Mouse (Mus musculus) heart, postnatal 36 days (tissue): Measurements from ENCODE around the gene Plpp6. TPM values are rescaled to one million over a fixed set of nuclear protein-coding genes. Genes with fewer than 3 reads are reported as not detected.
A peak's percentile ranks its signal among the peaks of the same experiment; 100 is the strongest.

ENCODE experiments used
- DNase-seq, 2 experiments: peaks; one replicate each; pipeline ENCODE4 v3.0.0; 2021 to 2022
- intact Hi-C: fragments of 180-260 bp; cut with DNase I; formaldehyde crosslinking; loops from one replicate; pipeline ENCODE4 v1.15.1; 2025
- total RNA-seq, 2 experiments: library from RNA; stranded (reverse); gene quantifications; 2 replicates each; pipeline ENCODE4 v1.2.3; 2021

Plpp6 gene
- total RNA-seq = 1 to 10 TPM; 6.2 to 7.2 TPM

GRCm38 (mm10) chr19:28963842-28964551, at the start of gene Plpp6:
Gene Plpp6 (plus strand): TSS chr19:28963953.
- intact Hi-C loops = loop anchor here (2.0 kb wide), 2 partner anchors 27 to 187 kb away; partner anchors contain the start of gene Cdc37l1
- peak; percentile 82 to 86 for DNase-seq

- no peak for DNase-seq
- intact Hi-C loops = no loop called here
Observed at GRCm38 (mm10) chr19:28914598-28914997, 49.2 kb upstream of the Plpp6 start.

DNA sequence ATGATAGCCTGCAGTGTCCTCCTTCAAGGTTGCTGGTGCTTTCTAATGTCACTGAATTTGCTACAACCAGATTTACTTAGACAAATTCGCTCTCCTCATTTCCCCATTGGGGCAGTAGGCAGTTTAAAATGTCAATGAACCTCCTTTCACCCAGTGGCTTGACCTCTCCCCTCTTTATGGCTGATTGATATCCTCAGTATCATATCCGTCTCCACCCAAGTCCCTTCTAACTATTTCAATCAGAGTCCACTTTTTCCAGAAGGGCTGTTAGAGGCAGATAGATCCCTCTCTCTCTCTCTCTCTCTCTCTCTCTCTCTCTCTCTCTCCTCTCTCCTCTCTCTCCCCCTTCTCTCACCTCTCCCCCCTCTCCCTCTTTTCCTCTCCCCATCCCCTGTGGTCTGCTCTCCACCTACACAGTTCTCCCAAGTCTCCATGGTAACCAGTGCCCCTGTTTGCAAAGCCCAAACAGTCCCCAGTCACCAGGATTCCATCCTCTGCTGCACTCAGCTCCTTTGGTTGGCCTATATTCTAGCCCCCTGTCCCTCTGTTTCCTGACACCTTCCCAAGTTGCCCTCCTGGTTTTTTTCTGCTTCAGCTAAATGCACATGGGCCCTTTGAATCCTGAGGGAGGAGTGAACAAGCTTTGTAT, 48.0 kb upstream of the Plpp6 start:
- intact Hi-C loops = no loop called here
- no peak for DNase-seq

DNA sequence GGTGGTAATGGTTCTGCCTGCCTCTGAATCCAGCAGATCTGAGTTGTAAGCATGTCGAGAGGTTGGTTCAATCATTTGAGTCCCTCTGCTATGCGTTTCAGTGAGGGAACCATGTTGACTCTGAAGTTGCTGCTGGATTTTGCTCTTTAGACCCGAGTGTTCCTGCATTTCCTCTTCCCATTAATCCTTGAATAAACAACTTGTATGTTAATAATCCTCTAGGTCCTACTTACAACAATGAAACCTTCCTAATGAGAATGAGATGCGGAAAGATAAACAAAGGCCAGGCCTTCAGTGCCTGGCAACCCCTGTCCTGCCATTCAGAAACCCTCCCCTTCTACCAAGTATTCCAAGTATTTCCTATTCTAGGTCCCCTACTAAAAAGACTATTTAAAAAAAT, 47.3 kb upstream of the Plpp6 start:
- DNase-seq = no peak
- intact Hi-C loops = no loop called here

GRCm38 (mm10) chr19:28917839-28918238, 45.9 kb upstream of the Plpp6 start:
- no peak for DNase-seq
- intact Hi-C loops = no loop called here

DNA sequence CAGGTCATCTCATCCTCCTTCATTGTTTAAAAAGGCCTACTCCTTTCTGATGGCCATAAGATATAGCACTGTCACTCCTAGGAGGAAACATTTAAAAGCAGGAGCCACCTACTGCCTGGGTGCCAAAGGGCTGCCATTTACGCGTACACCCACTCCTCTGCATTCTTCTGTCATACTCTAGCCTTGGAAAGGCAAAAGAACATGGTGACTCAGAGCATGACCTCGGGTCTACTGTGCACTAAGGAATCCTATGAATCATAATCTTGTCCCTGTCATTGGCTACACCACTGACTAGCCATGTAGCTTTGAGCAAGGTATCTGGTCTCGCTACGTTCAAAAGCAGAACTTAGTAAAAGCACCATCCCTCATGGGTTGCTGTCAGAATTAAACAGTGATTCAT, 37.4 kb upstream of the Plpp6 start:
- intact Hi-C loops = no loop called here
- DNase-seq = no peak

DNA sequence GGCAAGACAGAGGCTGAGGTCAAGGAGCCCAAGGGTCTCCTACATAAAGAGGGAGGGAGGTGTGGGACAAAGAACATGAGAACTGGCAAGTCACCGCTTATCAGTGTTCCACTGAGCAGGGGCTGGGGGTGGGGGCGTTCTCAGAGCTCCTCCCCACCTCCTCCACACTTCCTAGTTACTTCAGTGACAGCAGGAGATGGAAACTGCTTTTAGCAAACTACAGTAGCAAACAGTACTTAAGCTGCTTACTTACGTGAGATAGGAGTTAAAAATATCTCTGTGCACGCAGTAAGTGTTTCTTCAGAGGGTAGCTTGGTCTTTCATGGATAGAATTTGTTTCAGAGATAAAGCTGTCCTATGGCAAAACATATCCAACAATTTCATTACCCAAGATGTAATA, 36.4 kb upstream of the Plpp6 start:
- no peak for DNase-seq
- intact Hi-C loops = no loop called here

DNA sequence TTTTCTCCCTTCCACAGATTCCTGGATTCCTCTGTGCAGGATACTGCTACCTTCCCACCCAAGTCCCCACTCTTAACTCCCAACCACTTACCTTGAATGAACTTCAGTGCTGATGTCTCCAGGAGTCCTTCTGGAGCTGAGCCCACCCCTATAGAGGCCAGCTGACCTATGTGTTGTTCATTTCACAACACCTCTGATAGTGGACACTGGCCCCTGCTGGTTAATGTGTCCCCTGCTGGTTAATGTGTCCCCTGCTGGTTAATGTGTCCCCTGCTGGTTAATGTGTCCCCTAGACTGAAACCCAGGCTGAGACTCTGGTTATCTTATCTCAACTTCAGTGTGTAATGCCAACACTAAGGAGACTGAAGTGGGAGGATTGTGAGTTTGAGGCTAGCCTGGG, 34.7 kb upstream of the Plpp6 start:
- DNase-seq = no peak
- intact Hi-C loops = no loop called here

DNA sequence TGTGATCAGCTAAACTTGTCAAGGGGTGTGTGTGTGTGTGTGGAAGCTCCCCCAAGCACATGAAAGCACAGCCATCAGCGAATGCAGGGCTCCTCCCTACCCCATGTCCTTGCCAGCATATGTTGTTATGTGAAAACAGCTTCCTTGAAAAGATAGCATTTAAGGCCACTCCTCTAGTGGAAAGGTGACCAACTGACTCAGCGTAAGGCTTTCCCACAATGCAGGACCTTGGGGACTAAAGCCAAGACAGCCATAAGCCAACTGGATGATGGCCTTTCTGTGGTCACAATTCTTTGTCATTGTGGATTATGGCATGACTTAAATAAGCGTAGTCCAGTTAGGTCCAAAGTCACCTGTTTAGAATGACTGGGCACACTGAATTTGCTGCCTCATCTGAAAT, 28.9 kb upstream of the Plpp6 start:
- no peak for DNase-seq
- intact Hi-C loops = no loop called here

DNA sequence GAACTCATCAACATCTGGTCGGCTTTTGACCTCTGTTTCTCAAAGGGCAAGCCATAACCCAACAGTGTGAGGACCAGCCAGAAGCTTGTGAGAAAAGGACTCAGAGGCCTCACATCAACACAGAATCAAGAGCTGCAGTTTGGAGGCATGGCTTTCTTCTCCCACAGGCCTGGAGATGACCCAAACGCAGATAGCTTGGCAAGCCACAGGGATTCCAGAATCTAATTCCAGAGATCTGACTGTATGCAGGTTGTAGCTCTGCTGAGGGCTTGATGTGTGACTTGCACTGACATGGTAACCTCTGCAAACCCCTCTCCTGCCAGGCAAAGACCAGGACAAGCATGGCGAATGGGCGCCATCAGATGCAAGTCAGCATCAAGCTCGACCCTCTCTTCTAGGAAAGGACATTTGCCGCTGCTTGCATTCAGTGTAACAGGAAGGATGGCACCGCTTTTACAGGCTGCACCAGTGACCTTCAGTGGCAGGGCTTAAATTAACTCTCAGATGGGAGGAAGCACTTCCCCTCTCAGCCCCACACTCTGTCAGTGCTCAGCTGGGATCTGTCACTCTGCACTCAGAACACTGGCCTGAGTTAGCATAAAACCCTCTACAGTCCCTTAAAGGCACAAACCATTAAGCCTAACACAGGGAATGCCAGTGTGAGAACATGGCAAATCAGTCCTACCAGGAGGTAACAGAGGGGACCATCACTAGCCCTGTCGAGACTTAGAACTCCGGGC, 23.4 kb upstream of the Plpp6 start:
- peak; percentile 11 to 29 for DNase-seq
- intact Hi-C loops = no loop called here

DNA sequence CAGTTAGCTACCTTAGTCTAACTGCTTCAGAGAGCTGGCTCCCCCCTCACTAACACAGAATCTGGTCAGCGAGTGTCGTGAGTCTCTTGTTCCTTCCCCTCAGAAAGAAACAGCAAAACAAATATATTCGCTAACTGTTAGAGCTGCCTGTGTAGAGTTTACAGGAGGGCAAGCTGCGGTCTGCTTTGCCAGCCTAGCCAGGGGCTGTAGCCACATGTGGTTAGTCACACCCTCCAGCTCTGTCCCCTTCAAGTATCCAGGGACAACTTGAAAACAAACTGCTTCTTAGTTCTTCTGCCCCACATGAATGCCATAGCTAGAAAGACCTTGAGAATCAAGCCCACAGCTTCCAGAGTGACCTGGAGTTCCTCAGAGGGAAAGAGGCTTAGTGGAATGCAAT, 22.5 kb upstream of the Plpp6 start:
- intact Hi-C loops = no loop called here
- DNase-seq = no peak

DNA sequence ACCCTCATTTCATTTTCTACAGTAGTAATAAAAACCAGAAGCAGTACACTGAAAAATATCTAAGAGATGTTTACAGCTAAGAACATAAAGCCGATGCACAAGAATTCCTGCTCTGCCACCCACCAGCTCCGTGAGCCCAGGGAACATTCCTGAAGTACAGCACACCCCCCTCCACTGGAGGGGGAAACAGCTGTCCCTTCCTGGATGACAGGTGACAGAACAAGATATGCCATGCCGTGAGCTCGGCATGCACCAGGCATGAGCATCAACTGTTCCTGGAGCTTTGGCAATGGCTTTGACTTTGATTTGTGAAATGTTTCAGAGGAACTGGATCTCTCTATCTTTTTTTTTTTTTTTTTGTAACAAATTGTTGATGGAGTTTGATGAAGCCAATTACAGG, 17.0 kb upstream of the Plpp6 start:
- intact Hi-C loops = no loop called here
- DNase-seq = no peak

DNA sequence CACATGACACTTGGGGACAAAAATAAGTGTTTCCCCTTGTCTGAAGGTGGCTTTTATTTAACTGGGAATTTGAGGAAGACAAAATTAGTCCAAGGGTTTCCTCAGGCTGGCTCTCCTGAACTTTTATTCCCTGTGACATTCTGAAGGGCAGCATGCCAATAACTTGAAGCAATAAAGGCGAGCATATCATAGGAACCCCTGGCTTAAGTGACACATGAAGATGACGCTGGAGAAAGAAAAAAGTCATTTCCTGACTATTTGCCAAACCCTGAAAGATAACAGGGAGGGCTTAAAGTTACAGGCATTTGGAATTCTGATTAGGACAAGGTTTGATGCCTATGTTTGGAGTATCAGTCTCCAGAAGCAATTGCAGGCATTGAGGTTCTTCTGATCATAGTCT, 16.4 kb upstream of the Plpp6 start:
- DNase-seq = no peak
- intact Hi-C loops = no loop called here

GRCm38 (mm10) chr19:28951251-28951650, 12.5 kb upstream of the Plpp6 start:
- intact Hi-C loops = no loop called here
- DNase-seq = no peak

DNA sequence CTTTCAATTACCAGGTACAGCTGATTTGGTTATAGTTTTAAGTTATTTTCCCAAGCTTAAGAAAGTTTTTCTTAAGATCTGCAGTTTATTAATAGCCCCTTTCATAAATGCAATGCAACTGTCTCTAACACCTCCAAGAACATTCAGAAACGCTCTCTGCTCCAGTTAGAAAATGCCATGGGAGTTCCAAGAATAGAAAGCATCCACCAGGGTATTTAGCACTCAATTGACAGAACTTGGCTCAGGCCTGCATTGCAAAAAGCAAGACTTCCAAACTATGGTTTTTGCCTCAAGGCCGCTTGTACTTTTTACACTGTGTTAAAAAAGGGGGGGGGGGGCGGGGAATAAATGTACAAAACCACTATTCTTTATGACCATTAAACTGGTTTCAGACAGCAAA, 640 bp upstream of the Plpp6 start:
- intact Hi-C loops = loop anchor here (2.0 kb wide), 1 partner anchor 186 kb away; no protein-coding TSS in a partner anchor
- DNase-seq = no peak

DNA sequence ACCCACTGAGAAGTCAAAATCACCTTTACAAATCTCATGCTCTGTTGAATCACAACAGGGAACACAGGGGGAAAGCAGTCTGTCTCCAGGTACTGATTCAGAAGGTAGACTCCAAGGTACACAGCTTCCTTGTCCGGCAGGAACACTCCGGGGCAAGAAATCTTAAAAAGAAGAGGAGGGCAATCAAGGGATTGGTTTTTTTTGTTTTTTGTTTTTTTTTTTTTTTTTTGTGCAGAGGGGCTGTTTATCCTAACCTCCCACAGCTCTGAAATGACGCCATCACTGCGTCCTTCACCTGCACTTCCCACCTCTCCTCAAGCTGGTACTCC, 276 bp upstream of the Plpp6 start:
- intact Hi-C loops = loop anchor here (2.0 kb wide), 1 partner anchor 187 kb away; no protein-coding TSS in a partner anchor
- DNase-seq = no peak

DNA sequence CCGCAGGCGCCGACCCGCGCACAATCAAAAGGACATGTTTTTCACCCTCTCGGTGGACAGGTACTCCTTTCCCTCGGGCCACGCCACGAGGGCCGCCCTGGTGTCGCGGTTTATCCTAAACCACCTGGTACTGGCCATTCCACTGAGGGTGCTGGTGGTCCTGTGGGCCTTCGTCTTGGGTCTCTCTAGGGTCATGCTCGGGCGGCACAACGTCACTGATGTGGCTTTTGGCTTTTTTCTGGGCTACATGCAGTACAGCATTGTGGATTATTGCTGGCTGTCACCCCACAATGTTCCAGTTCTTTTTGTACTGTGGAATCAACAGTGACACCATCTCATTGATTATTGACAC, 775 bp downstream of the Plpp6 start:
- DNase-seq = no peak
- intact Hi-C loops = loop anchor here (2.0 kb wide), 1 partner anchor 26 kb away; the partner anchor contains the start of gene Cdc37l1

- no peak for DNase-seq
- intact Hi-C loops = no loop called here
Observed at GRCm38 (mm10) chr19:28967652-28968051, 3.9 kb downstream of the Plpp6 start, which contains the start of gene 4430402I18Rik. Gene 4430402I18Rik (minus strand): TSS chr19:28967800.

DNA sequence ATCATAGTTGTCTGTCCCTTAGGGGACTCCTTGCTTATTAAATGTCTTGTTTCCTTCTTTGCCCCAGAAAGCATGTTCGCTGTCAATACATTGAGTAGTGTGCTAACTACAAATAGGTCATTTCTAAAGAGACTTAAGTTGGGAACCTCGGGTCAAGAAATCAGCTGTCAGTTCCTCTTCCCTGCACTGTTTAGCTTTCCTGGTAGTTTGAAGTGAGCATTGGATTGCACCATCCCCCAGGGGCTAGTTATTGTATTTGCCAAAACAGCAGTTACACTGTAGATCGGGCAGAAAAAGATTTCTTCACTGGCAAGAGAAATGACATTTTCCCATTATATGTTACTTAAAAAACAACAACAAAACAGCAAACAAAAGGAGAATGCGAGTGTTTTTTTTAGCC, 4.4 kb downstream of the Plpp6 start:
- no peak for DNase-seq
- intact Hi-C loops = no loop called here

DNA sequence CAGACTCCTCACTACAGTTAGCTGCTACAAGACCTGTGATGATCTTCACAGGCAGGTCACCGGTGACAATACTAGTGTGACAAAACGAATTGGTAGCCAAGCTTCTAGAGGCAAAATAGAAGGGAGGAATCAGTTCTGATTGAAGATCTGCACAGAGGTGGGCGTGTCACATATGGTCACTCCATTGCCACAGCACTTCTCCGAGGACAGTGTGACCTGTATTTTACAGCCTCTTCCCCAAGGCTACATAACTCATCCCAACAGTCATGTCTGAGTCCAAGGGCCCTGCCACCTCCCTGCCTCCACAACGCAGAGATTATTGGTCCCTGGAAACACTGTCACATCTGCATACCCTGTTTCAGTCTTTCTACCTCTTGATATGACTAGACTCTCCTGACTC, 5.5 kb downstream of the Plpp6 start:
- intact Hi-C loops = no loop called here
- DNase-seq = no peak

- intact Hi-C loops = no loop called here
- DNase-seq = peak in 1 of 2 experiments; percentile 17
Observed at GRCm38 (mm10) chr19:28970251-28970650, 6.5 kb downstream of the Plpp6 start.
